Mouse (Mus musculus): ENCODE data around the gene Pax7. TPM values are rescaled to one million over a fixed set of nuclear protein-coding genes. Genes with fewer than 3 reads are reported as not detected.

The Pax7 gene
- total RNA-seq, 2 experiments from 2014 or later, result 0.11 to 0.40 TPM

GRCm38 (mm10) chr4:139693315-139693714 is 140.0 kb downstream of the Pax7 start:
- no peak for DNase-seq (ENCODE audit: low spot score in 2 of 2)

- DNase-seq (ENCODE audit: low spot score in 2 of 2), result no peak
Observed at GRCm38 (mm10) chr4:139689627-139690269, 143.6 kb downstream of the Pax7 start.

GRCm38 (mm10) chr4:139688058-139688457 is 145.3 kb downstream of the Pax7 start:
- no peak for DNase-seq (ENCODE audit: low spot score in 2 of 2)

Other genes starting within 250 kb of the Pax7 start
- gene Gm21969, start 230.3 kb downstream of the Pax7 start, total RNA-seq (2021), result not detected
- gene Aldh4a1, start 210.7 kb downstream of the Pax7 start, total RNA-seq (2021), result 10 to 100 TPM; 41.8 to 43.4 TPM
- gene Tas1r2, start 180.0 kb downstream of the Pax7 start, total RNA-seq (2021), result not detected
- gene Klhdc7a, start 134.5 kb upstream of the Pax7 start, total RNA-seq (2021), result 1 to 10 TPM; 6.3 to 7.3 TPM